8 mouse cellular contexts compared by ENCODE assay signal in the genomic region with DNA sequence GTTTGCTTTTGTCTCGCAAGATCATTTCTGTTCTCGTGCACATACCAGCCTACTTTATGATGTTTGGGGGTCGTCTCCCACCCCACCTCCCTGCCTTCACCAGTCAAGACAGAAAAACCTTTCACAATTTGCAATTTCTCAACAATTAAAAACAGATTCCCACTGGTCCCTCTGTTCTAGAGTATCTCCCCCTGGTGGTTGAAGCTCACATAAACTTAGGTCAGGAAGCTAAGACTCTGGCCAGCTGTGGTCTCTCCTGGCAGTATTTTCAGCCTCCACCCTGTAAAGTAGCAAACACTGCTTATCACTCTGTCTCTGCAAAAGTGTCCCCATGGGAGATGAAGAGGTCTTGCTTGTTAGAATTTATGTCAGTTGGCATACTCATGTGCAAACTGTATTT. TPM values are rescaled to one million over a fixed set of nuclear protein-coding genes. Genes with fewer than 3 reads are reported as not detected.
A peak's percentile ranks its signal among the peaks of the same experiment; 100 is the strongest.
DNase-seq lines count a peak whose midpoint lies in the region; ATAC-seq and TF ChIP-seq lines count a peak whose summit lies in the region.

No protein-coding gene starts in this region.

- in situ Hi-C loops in Patski (cut with MboI; ENCODE audit: low pct_unique_long_range_greater_than_20kb): no loop called here

- CTCF ChIA-PET in Patski (lab: Charles Lee): interaction anchor here (0.8 to 3.9 kb wide), 3 partner anchors 16 to 43 kb away, joined by 4 to 17 read pairs (median 5); no protein-coding TSS in a partner anchor

- TF ChIP-seq CTCF in liver, adult 2 months (IDR thresholded peaks at IDR 0.05; ENCODE audit: low read depth, low read length): 0 out of 2 replicates have a peak, but pooled peaks have one; percentile 21
- peak; percentile 56 for TF ChIP-seq CTCF in Patski (IDR thresholded peaks at IDR 0.05)

- POLR2A ChIA-PET in Patski (lab: Charles Lee): interaction anchor here (0.6 kb wide), 2 partner anchors 44 to 287 kb away, joined by 3 read pairs; no protein-coding TSS in a partner anchor

- H3K4me1 ChIP-seq in liver, adult 2 months (ENCODE audit: control insufficient read depth, insufficient read depth, low read length): no peaks in the 10 kb centered on the region
- H3K4me1 ChIP-seq in liver, embryonic 11.5 days (replicated peaks; ENCODE audit: control insufficient read depth, insufficient read depth, low read length): no peaks in the 10 kb centered on the region
- peaks cover under 1% of the 10 kb centered on the region; the same call in 1 of the 2 replicates for H3K4me1 ChIP-seq in lung, embryonic 15.5 days
- no peaks in the 10 kb centered on the region for H3K4me1 ChIP-seq in neural tube, embryonic 15.5 days

- DNase-seq in liver, adult 2 months (ENCODE audit: extremely low read depth, low read depth, low spot score): peak; percentile 20
- DNase-seq in liver, embryonic 11.5 days (ENCODE audit: low spot score): no peak
- no peak for DNase-seq in Patski (ENCODE audit: low read depth, low spot score)
- no peak for DNase-seq in right cerebral cortex, postnatal 14 days
- no peak for DNase-seq in spleen, postnatal 14 days (ENCODE audit: low spot score in 2 of 2)

- TF ChIP-seq POLR2A in liver, adult 2 months (IDR thresholded peaks at IDR 0.05; ENCODE audit: extremely low read depth, insufficient read depth, low read length): no peak

- no peak overlapping the region for H3K9ac ChIP-seq in liver, adult 2 months (ENCODE audit: low read depth, low read length)
- no peak overlapping the region for H3K9ac ChIP-seq in liver, embryonic 11.5 days (ENCODE audit: low read depth, low read length)
- no peak overlapping the region for H3K9ac ChIP-seq in lung, embryonic 15.5 days
- no peak overlapping the region for H3K9ac ChIP-seq in neural tube, embryonic 15.5 days (replicated peaks)

- no peak overlapping the region for H3K4me3 ChIP-seq in liver, adult 2 months (ENCODE audit: insufficient read depth, low read depth, low read length)
- H3K4me3 ChIP-seq in liver, embryonic 11.5 days (ENCODE audit: low read depth, low read length): no peak overlapping the region
- no peak overlapping the region for H3K4me3 ChIP-seq in lung, embryonic 15.5 days
- no peak overlapping the region for H3K4me3 ChIP-seq in neural tube, embryonic 15.5 days (replicated peaks)

- WGBS in liver, adult 2 months: 58% methylated on average over 3 of the region's 3 CpGs
- 64% methylated on average over 3 of the region's 3 CpGs for WGBS in liver, embryonic 11.5 days
- 59% methylated on average over 3 of the region's 3 CpGs for WGBS in lung, embryonic 15.5 days
- WGBS in neural tube, embryonic 15.5 days: 65% methylated on average over 3 of the region's 3 CpGs

- no peak overlapping the region for H3K4me2 ChIP-seq in liver, embryonic 11.5 days
- no peak overlapping the region for H3K4me2 ChIP-seq in lung, embryonic 15.5 days
- no peak overlapping the region for H3K4me2 ChIP-seq in neural tube, embryonic 15.5 days

- H3K79me2 ChIP-seq in liver, adult 2 months (ENCODE audit: control insufficient read depth, insufficient read depth, low read length): no peaks in the 10 kb centered on the region

- H3K27me3 ChIP-seq in liver, adult 2 months (ENCODE audit: control insufficient read depth, insufficient read depth, low read length): no peaks in the 10 kb centered on the region
- no peaks in the 10 kb centered on the region for H3K27me3 ChIP-seq in liver, embryonic 11.5 days (replicated peaks; ENCODE audit: control insufficient read depth, insufficient read depth, low read length)
- H3K27me3 ChIP-seq in Patski: peaks cover 5% of the 10 kb centered on the region
- H3K27me3 ChIP-seq in lung, embryonic 15.5 days: no peaks in the 10 kb centered on the region
- H3K27me3 ChIP-seq in neural tube, embryonic 15.5 days (replicated peaks): no peaks in the 10 kb centered on the region

- no peaks in the 10 kb centered on the region for H3K9me3 ChIP-seq in liver, embryonic 11.5 days (ENCODE audit: control insufficient read depth, low read length)
- no peaks in the 10 kb centered on the region for H3K9me3 ChIP-seq in lung, embryonic 15.5 days
- H3K9me3 ChIP-seq in neural tube, embryonic 15.5 days (replicated peaks): no peaks in the 10 kb centered on the region

- H3K27ac ChIP-seq in liver, adult 2 months (replicated peaks; ENCODE audit: insufficient read depth, low read depth, low read length): no peak overlapping the region
- no peak overlapping the region for H3K27ac ChIP-seq in liver, embryonic 11.5 days (ENCODE audit: low read depth, low read length)
- no peak overlapping the region for H3K27ac ChIP-seq in lung, embryonic 15.5 days
- H3K27ac ChIP-seq in neural tube, embryonic 15.5 days (replicated peaks): no peak overlapping the region

- no peaks in the 10 kb centered on the region for H3K36me3 ChIP-seq in liver, adult 2 months (ENCODE audit: control insufficient read depth, insufficient read depth, low read length)
- H3K36me3 ChIP-seq in liver, embryonic 11.5 days (ENCODE audit: control insufficient read depth, insufficient read depth, low read length): no peaks in the 10 kb centered on the region
- H3K36me3 ChIP-seq in lung, embryonic 15.5 days: no peaks in the 10 kb centered on the region
- peaks cover 44% of the 10 kb centered on the region for H3K36me3 ChIP-seq in neural tube, embryonic 15.5 days

- no peak for ATAC-seq in liver, embryonic 11.5 days (replicated peaks; ENCODE audit: low FRiP score)
- ATAC-seq in Patski: no peak
- peak; percentile 86 for ATAC-seq in granulocyte monocyte progenitor cell, adult 5-6 weeks (replicated peaks; ENCODE audit: poor library complexity, severe bottlenecking)
- ATAC-seq in lung, embryonic 15.5 days (ENCODE audit: borderline replicate concordance, extremely low read depth, low FRiP score, low TSS enrichment): 0 out of 2 replicates have a peak, but pooled peaks have one; percentile 57
- no peak for ATAC-seq in neural tube, embryonic 15.5 days (ENCODE audit: low FRiP score)

RNA-seq across cellular contexts. Expression of gene Zar1l, which starts 32.8 kb away (rescaled TPM):
- total RNA-seq in liver, adult 2 months (2014; rRNA removed): not detected in 2 replicates
- polyA plus RNA-seq in liver, adult 2 months (2012; rRNA removed): not detected in 2 replicates
- polyA plus RNA-seq in liver, embryonic 11.5 days (2014; fragmentation: Nextera tagmentation; extraction: Ambion mirVana): not detected in 2 replicates
- polyA plus RNA-seq in Patski (2021): not detected
- total RNA-seq in granulocyte monocyte progenitor cell, adult 5-6 weeks (2014; fragmentation: Nextera tagmentation): not detected in 2 replicates
- not detected in 2 replicates for total RNA-seq in granulocyte monocyte progenitor cell, adult 5-6 weeks (2017)
- not detected in 2 replicates for polyA plus RNA-seq in lung, embryonic 15.5 days (2015; fragmentation: Nextera tagmentation; extraction: Ambion mirVana)
- not detected in 2 replicates for polyA plus RNA-seq in neural tube, embryonic 15.5 days (2015; fragmentation: Nextera tagmentation; extraction: Ambion mirVana)

RNA-seq across cellular contexts. Expression of gene Brca2, which starts 37.2 kb away (rescaled TPM):
- total RNA-seq in liver, adult 2 months (2014; rRNA removed): 2.6 and 3.2 TPM in 2 replicates
- polyA plus RNA-seq in liver, adult 2 months (2012; rRNA removed): 0.62 and 0.86 TPM in 2 replicates
- 20.5 and 30.0 TPM in 2 replicates for polyA plus RNA-seq in liver, embryonic 11.5 days (2014; fragmentation: Nextera tagmentation; extraction: Ambion mirVana)
- polyA plus RNA-seq in Patski (2021): 10.6 TPM
- total RNA-seq in granulocyte monocyte progenitor cell, adult 5-6 weeks (2014; fragmentation: Nextera tagmentation): 41.9 and 56.0 TPM in 2 replicates
- total RNA-seq in granulocyte monocyte progenitor cell, adult 5-6 weeks (2017): 37.4 and 38.8 TPM in 2 replicates
- 23.8 and 29.2 TPM in 2 replicates for polyA plus RNA-seq in lung, embryonic 15.5 days (2015; fragmentation: Nextera tagmentation; extraction: Ambion mirVana)
- polyA plus RNA-seq in neural tube, embryonic 15.5 days (2015; fragmentation: Nextera tagmentation; extraction: Ambion mirVana): 11.6 and 13.9 TPM in 2 replicates

Comparison
In these comparisons a context has a peak if more than half of its experiments do, and no peak if none do; other contexts are left out.
1. ATAC-seq: peak in granulocyte monocyte progenitor cell, adult 5-6 weeks (single experiment) and lung, embryonic 15.5 days (single experiment); none in liver, embryonic 11.5 days (single experiment), Patski (single experiment) and neural tube, embryonic 15.5 days (single experiment).